ENCODE assay signal across 27 mouse cellular contexts in the genomic region with DNA sequence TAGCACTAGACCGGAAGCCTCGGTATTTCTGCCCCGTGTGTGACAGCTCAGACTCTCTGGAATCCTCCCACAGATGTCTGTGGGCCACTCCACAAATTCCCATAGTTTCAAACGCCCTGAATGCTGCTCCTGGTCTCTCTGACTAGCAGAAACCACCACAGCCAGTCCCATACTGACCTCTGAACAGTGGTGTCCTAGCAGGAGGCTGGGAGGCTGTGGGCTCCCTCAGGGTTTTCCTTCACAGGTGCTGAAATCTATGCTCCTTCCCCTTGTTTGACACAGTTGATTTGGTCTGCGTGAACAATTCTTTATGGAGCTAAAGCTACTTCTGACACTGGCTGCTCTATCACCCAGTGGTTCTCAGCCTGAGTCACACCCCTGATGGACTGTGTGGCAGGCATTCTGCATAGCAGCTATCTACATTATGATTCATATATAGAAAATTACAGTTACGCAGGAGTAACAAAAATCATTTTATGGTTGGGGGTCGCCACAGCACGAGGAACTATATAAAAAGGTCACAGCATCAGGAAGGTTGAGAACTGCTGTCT. TPM values are rescaled to one million over a fixed set of nuclear protein-coding genes. Genes with fewer than 3 reads are reported as not detected.
A peak's percentile ranks its signal among the peaks of the same experiment; 100 is the strongest.
DNase-seq lines count a peak whose midpoint lies in the region; ATAC-seq and TF ChIP-seq lines count a peak whose summit lies in the region.
"Had no signal": no experiment of that assay in that cellular context is flagged by ENCODE, and none has a peak within 500 bp of the region (broad histone marks: within the 10 kb centered on the region; RNA-seq: fewer than 3 reads in every experiment).

No protein-coding gene starts in this region.

- H3ac ChIP-seq in myocyte (ENCODE audit: control insufficient read depth, insufficient read length) = no peak overlapping the region

- WGBS in forebrain, embryonic 16.5 days = 84% methylated on average over 8 of the region's 8 CpGs

- no peak for ATAC-seq in forebrain, embryonic 16.5 days
- ATAC-seq: activated CD4-positive, CD25-positive, alpha-beta regulatory T cell, adult 4 months; CD4-positive, CD25-positive, alpha-beta regulatory T cell, adult 4 months; forebrain, embryonic 14.5 days; forebrain, postnatal 0 days; Patski had no signal

- peak; percentile 81 for DNase-seq in Muller cell, postnatal 12 days (ENCODE audit: inconsistent ontology term)
- DNase-seq in adipocyte (ENCODE audit: low spot score) = peak; percentile 11
- no peak for DNase-seq in urinary bladder, adult 18-20 months (ENCODE audit: low spot score in 2 of 2)
- no peak for DNase-seq in lung, postnatal 25 days (ENCODE audit: low spot score)
- DNase-seq: adrenal gland, adult 2 months; adrenal gland, postnatal 10 days; adrenal gland, postnatal 25 days; B cell, adult 2 months; cerebellum, adult 11 months; cerebellum, adult 18-20 months; cerebellum, adult 9-10 months; cerebellum, postnatal 10 days; cerebellum, postnatal 25 days; forebrain, postnatal 0 days had no signal

- H3K4me1 ChIP-seq in forebrain, embryonic 16.5 days (replicated peaks; ENCODE audit: control insufficient read depth, insufficient read depth, low read length) = no peaks in the 10 kb centered on the region
- H3K4me1 ChIP-seq: embryonic facial prominence, embryonic 10.5 days; embryonic facial prominence, embryonic 12.5 days; forebrain, embryonic 10.5 days; forebrain, embryonic 12.5 days had no signal

- TF ChIP-seq POLR2A in myocyte (IDR thresholded peaks at IDR 0.05; ENCODE audit: insufficient read length, low read depth) = no peak

- no peaks in the 10 kb centered on the region for H3K9me3 ChIP-seq in forebrain, embryonic 16.5 days (ENCODE audit: control insufficient read depth, low read length)
- H3K9me3 ChIP-seq: embryonic facial prominence, embryonic 10.5 days; embryonic facial prominence, embryonic 12.5 days; forebrain, embryonic 10.5 days; forebrain, embryonic 12.5 days; G1E had no signal

- peak overlapping the region; percentile 40 for H3K4me2 ChIP-seq in myocyte (ENCODE audit: low read depth)
- H3K4me2 ChIP-seq in forebrain, embryonic 16.5 days (ENCODE audit: low read length) = no peak overlapping the region
- H3K4me2 ChIP-seq: embryonic facial prominence, embryonic 12.5 days; forebrain, embryonic 12.5 days had no signal

- no peak overlapping the region for H3K4me3 ChIP-seq in myocyte
- H3K4me3 ChIP-seq in forebrain, embryonic 16.5 days (replicated peaks; ENCODE audit: low read length) = no peak overlapping the region
- H3K4me3 ChIP-seq: embryonic facial prominence, embryonic 10.5 days; embryonic facial prominence, embryonic 12.5 days; erythroblast, embryonic 14.5 days; forebrain, embryonic 10.5 days; forebrain, embryonic 12.5 days had no signal

- no peak overlapping the region for H3K9ac ChIP-seq in forebrain, embryonic 16.5 days (replicated peaks; ENCODE audit: low read depth, low read length)
- H3K9ac ChIP-seq: embryonic facial prominence, embryonic 12.5 days; forebrain, embryonic 12.5 days; forebrain, postnatal 0 days had no signal

- no peaks in the 10 kb centered on the region for H3K36me3 ChIP-seq in myocyte (ENCODE audit: control insufficient read depth, insufficient read depth)
- no peaks in the 10 kb centered on the region for H3K36me3 ChIP-seq in forebrain, embryonic 16.5 days (ENCODE audit: control insufficient read depth, insufficient read depth)

- no peaks in the 10 kb centered on the region for H3K27me3 ChIP-seq in myocyte (ENCODE audit: control insufficient read depth, insufficient read depth, insufficient read length)
- no peaks in the 10 kb centered on the region for H3K27me3 ChIP-seq in forebrain, embryonic 16.5 days (replicated peaks; ENCODE audit: control insufficient read depth, insufficient read depth, low read length)
- H3K27me3 ChIP-seq: CH12.LX; embryonic facial prominence, embryonic 12.5 days; forebrain, embryonic 12.5 days; Patski had no signal

- no peaks in the 10 kb centered on the region for H3K79me2 ChIP-seq in myocyte (ENCODE audit: control insufficient read depth, insufficient read depth)

- no peak overlapping the region for H3K27ac ChIP-seq in forebrain, embryonic 16.5 days (ENCODE audit: low read length)
- H3K27ac ChIP-seq: embryonic facial prominence, embryonic 10.5 days; embryonic facial prominence, embryonic 12.5 days; forebrain, embryonic 10.5 days; forebrain, embryonic 12.5 days had no signal

TF ChIP-seq in myocyte, 11 proteins besides CTCF, POLR2A, EP300 and RAD21:
- TF ChIP-seq REST (IDR thresholded peaks at IDR 0.05; ENCODE audit: insufficient read depth, insufficient read length) (no peak), CEBPB (IDR thresholded peaks at IDR 0.05; ENCODE audit: insufficient read depth, poor library complexity, severe bottlenecking) (no peak), E2F4 (IDR thresholded peaks at IDR 0.05; ENCODE audit: insufficient read depth) (no peak), MYOD1 (IDR thresholded peaks at IDR 0.05; ENCODE audit: control insufficient read depth in 1 of 3, insufficient read length in 2 of 3, low read depth in 2 of 3) (peak in 1 of 3 experiments; percentile 1), TCF12 (IDR thresholded peaks at IDR 0.05; ENCODE audit: insufficient read depth, poor library complexity, severe bottlenecking) (no peak), USF1 (IDR thresholded peaks at IDR 0.05; ENCODE audit: low read depth) (no peak), POLR2AphosphoS2 (IDR thresholded peaks at IDR 0.05; ENCODE audit: insufficient read length, low read depth) (no peak), TCF3 (IDR thresholded peaks at IDR 0.05; ENCODE audit: insufficient read length, low read depth) (no peak), MYOG (IDR thresholded peaks at IDR 0.05; ENCODE audit: control insufficient read depth in 1 of 3, insufficient read depth in 1 of 3, insufficient read length in 2 of 3, low read depth in 2 of 3) (peak in 1 of 3 experiments; percentile 68), MAX (IDR thresholded peaks at IDR 0.05; ENCODE audit: low read depth) (no peak), SRF (IDR thresholded peaks at IDR 0.05; ENCODE audit: control insufficient read depth, insufficient read length, low read depth) (no peak)
TF ChIP-seq in myocyte: peak in this region for 2.

RNA-seq across cellular contexts. Expression of gene St3gal3, which starts 31.4 kb away (rescaled TPM):
- polyA plus RNA-seq in myocyte (2012; fragmentation: generic; extraction: Trizol) = 45.1 TPM
- 12.6 and 14.1 TPM in 2 replicates for polyA plus RNA-seq in forebrain, embryonic 16.5 days (2015; fragmentation: Nextera tagmentation; extraction: Ambion mirVana)

Comparison
In these comparisons a context has a peak if more than half of its experiments do, and no peak if none do; other contexts are left out.
1. DNase-seq: peak in Muller cell, postnatal 12 days (single experiment) and adipocyte (single experiment); none in urinary bladder, adult 18-20 months (0 of 2) and lung, postnatal 25 days (single experiment).